Comparison of ENCODE assay signal across 23 mouse cellular contexts in genomic region chr7:18862801-18863200, GRCm38 (mm10). TPM values are rescaled to one million over a fixed set of nuclear protein-coding genes. Genes with fewer than 3 reads are reported as not detected.
"Had no signal": no experiment of that assay in that cellular context is flagged by ENCODE, and none has a peak within 500 bp of the region (broad histone marks: within the 10 kb centered on the region; RNA-seq: fewer than 3 reads in every experiment).

No protein-coding gene starts in this region.

- DNase-seq: kidney, adult 18-20 months; kidney, postnatal 10 days; kidney, postnatal 4 days; liver; lung, embryonic 14.5 days; right cerebral cortex, postnatal 14 days; thymus, adult 2 months; thymus, postnatal 25 days had no signal

- H3K9me3 ChIP-seq: limb, embryonic 12.5 days; stomach, embryonic 15.5 days had no signal

- H3K4me3 ChIP-seq: layer of hippocampus, adult 2 months; limb, embryonic 12.5 days; megakaryocyte, embryonic 14.5 days; midbrain, embryonic 15.5 days; neural tube, embryonic 12.5 days; stomach, embryonic 15.5 days had no signal

- H3K4me2 ChIP-seq: limb, embryonic 12.5 days; lung, embryonic 14.5 days; midbrain, embryonic 11.5 days; midbrain, embryonic 15.5 days; neural tube, embryonic 12.5 days; stomach, embryonic 15.5 days had no signal

- H3K36me3 ChIP-seq: limb, embryonic 12.5 days; midbrain, embryonic 15.5 days; neural tube, embryonic 12.5 days; stomach, embryonic 15.5 days had no signal

- H3K4me1 ChIP-seq: limb, embryonic 12.5 days; midbrain, embryonic 15.5 days; neural tube, embryonic 12.5 days; stomach, embryonic 15.5 days had no signal

- H3K9ac ChIP-seq: limb, embryonic 12.5 days; liver, embryonic 14.5 days; lung, embryonic 14.5 days; midbrain, embryonic 15.5 days; neural tube, embryonic 12.5 days; stomach, embryonic 15.5 days had no signal

- H3K27me3 ChIP-seq: limb, embryonic 12.5 days; midbrain, embryonic 15.5 days; neural tube, embryonic 12.5 days; stomach, embryonic 15.5 days had no signal

- ATAC-seq: midbrain, embryonic 15.5 days had no signal

- H3K27ac ChIP-seq: layer of hippocampus, adult 2 months; limb, embryonic 12.5 days; liver, embryonic 14.5 days; macrophage; midbrain, embryonic 15.5 days; neural tube, embryonic 12.5 days; stomach, embryonic 15.5 days had no signal

RNA-seq across cellular contexts. Expression of gene Mill2, which starts 23.0 kb away (rescaled TPM):
- total RNA-seq: monocyte, adult 5-6 weeks; neutrophil, adult 5-6 weeks had no signal
- polyA plus RNA-seq: limb, embryonic 12.5 days had no signal

RNA-seq across cellular contexts. Expression of gene Psg17, which starts 41.4 kb away (rescaled TPM):
- total RNA-seq: layer of hippocampus, adult 2 months; layer of hippocampus, postnatal 10 days; left cerebral cortex, postnatal 36 days; monocyte, adult 5-6 weeks; neutrophil, adult 5-6 weeks had no signal
- polyA plus RNA-seq: kidney, embryonic 14.5 days; liver, embryonic 14.5 days; macrophage; midbrain, embryonic 11.5 days; midbrain, embryonic 15.5 days; neural tube, embryonic 12.5 days; spleen, adult 2 months had no signal
